Mouse (Mus musculus): ENCODE results near the gene Afap1. TPM values are rescaled to one million over a fixed set of nuclear protein-coding genes. Genes with fewer than 3 reads are reported as not detected.

The Afap1 gene
- polyA plus RNA-seq, 1 experiment from 2014 or later = 21.6 TPM

DNA sequence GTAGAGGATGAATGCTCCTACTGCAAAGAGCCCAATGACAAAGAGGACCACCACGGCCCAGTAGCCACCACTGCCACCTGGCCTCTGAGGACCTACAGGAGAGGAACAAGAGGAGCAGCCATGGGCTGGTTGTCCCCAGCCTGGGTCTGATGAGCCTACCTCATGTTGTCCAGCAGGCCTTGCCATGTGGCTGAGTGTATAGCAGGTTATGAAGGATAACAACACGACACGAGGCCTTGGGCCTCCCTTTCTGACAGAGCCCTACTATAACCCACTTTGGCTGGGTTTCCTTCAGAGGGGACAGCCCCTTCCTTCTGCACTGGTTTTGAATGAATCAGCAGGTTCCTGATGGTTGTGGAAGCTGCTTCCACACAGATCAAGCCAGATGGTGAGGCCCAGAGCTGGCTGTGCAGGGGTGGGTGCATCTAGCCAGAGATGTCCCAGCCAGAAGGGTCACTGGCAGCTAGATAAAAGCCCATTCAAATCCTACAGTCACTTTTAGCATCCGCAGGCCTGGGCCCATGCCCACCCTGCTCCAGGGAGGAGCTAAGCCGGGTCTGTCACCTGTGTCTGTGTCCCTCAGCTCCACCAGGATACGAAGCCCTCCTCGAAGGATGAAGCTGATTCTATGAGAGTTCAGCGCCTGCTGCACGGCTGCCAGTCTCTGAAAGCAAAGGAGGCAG is 131.0 kb downstream of the Afap1 start:
- H3K36me3 ChIP-seq = peaks cover 45% of the 10 kb centered on the region; the same call in 1 of the 2 replicates
- WGBS = 85% methylated on average over 9 of the region's 9 CpGs
- H3K9ac ChIP-seq = no peak overlapping the region
- no peak overlapping the region for H3K4me2 ChIP-seq
- no peak overlapping the region for H3K4me3 ChIP-seq
- ATAC-seq (ENCODE audit: insufficient number of reproducible peaks, low FRiP score, low TSS enrichment, low read depth) = no peak
- no peaks in the 10 kb centered on the region for H3K9me3 ChIP-seq
- peaks cover 5% of the 10 kb centered on the region; the same call in 1 of the 2 replicates for H3K4me1 ChIP-seq
- no peak overlapping the region for H3K27ac ChIP-seq
- no peaks in the 10 kb centered on the region for H3K27me3 ChIP-seq

DNA sequence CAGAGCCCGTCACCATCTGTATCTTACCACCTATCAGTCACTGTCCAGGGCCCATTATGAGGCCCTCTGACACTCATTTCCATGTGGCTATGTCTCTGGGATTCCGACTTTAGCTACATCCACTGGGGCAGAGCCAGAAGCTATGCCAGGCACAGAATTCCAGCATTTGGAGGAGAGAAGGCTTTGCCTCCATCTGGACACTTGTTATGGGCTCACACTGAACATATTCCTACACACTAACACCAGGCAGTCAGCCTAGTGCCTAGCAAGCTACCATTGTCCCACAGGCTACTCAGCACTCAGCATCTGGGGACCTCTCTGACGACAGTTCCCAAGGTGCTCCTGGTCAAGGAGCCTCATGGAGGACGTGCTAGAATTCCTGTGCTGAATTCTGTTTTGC is 132.0 kb downstream of the Afap1 start:
- no peak overlapping the region for H3K27ac ChIP-seq
- peaks cover 38% of the 10 kb centered on the region; the same call in 1 of the 2 replicates for H3K36me3 ChIP-seq
- ATAC-seq (ENCODE audit: insufficient number of reproducible peaks, low FRiP score, low TSS enrichment, low read depth) = no peak
- no peak overlapping the region for H3K9ac ChIP-seq
- H3K27me3 ChIP-seq = no peaks in the 10 kb centered on the region
- H3K4me2 ChIP-seq = no peak overlapping the region
- 69% methylated on average over 4 of the region's 4 CpGs for WGBS
- H3K4me1 ChIP-seq = peaks cover 5% of the 10 kb centered on the region; the same call in 1 of the 2 replicates
- H3K9me3 ChIP-seq = no peaks in the 10 kb centered on the region
- H3K4me3 ChIP-seq = no peak overlapping the region

DNA sequence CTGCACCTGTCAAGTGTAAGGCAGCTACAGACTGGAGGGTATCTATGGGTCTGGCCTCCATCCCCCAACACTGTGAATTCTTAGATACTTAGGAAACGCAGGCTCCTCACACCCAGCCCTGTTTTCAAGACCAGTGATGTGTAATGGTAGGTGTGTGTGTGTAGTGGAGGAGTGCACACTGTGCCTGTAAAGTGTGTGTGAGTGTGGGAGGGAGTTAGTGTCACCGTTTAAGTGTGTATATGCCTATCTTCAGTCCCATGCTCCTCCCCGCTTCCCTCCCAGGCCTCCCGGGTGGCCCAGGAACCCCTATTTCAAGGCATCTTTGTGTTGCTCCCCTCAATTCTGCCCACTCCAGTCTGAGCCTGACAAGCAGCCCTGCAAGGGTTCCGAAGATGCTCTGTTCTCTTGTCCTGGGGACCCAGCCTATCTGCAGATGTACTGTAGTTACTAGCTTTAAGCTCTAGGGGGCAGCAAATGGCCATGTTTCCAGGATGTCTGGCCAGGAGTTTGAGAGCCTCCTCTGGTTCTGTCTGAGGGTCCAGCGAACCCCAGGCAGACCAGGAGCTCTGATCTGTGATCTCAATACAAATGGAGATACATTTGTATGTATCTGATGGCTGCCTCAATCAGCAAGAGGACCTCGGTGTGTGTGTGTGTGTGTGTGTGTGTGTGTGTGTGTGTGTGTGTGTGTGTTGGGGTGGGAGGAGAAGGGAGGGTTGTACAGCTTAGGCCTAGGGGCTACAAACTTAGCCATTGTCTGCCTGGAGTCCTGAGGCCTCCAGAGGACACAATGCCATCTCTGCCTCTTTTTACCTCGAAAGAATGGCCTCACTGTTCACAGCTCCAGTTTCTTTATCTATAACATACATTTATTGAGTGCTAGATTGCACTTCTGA is 140.7 kb downstream of the Afap1 start:
- Histone ChIP-seq H3K4me1 (no peaks in the 10 kb centered on the region), H3K4me2 (no peak overlapping the region), H3K9ac (no peak overlapping the region), H3K36me3 (peaks cover 13% of the 10 kb centered on the region), H3K4me3 (no peak overlapping the region), H3K9me3 (no peaks in the 10 kb centered on the region), H3K27ac (no peak overlapping the region), H3K27me3 (0 out of 2 replicates have a peak, but pooled peaks cover 4% of the 10 kb centered on the region)
- ATAC-seq (ENCODE audit: insufficient number of reproducible peaks, low FRiP score, low TSS enrichment, low read depth) = no peak; the same call in 1 of the 2 replicates
- WGBS = 46% methylated on average over 8 of the region's 8 CpGs

DNA sequence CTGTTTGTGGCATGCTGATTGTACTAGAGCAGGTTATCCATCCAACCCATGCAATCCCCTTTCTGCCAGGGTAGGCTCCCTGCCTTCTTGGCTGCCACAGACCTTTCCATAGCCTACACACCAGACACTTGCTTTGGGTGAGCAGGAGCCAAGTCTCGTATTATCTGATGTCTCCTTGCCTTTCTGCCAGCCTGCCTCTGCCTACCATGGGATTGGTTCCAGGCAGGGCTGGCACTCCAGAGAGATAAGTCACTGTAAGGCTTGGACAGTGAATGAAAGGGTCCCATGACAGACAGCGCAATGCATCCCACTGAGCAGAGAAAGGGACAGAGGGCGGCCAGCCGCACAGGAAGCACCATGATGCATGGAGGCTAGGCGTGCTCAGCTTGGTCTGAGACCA is 146.5 kb downstream of the Afap1 start:
- no peak overlapping the region for H3K9ac ChIP-seq
- WGBS = 93% methylated on average over 5 of the region's 5 CpGs

DNA sequence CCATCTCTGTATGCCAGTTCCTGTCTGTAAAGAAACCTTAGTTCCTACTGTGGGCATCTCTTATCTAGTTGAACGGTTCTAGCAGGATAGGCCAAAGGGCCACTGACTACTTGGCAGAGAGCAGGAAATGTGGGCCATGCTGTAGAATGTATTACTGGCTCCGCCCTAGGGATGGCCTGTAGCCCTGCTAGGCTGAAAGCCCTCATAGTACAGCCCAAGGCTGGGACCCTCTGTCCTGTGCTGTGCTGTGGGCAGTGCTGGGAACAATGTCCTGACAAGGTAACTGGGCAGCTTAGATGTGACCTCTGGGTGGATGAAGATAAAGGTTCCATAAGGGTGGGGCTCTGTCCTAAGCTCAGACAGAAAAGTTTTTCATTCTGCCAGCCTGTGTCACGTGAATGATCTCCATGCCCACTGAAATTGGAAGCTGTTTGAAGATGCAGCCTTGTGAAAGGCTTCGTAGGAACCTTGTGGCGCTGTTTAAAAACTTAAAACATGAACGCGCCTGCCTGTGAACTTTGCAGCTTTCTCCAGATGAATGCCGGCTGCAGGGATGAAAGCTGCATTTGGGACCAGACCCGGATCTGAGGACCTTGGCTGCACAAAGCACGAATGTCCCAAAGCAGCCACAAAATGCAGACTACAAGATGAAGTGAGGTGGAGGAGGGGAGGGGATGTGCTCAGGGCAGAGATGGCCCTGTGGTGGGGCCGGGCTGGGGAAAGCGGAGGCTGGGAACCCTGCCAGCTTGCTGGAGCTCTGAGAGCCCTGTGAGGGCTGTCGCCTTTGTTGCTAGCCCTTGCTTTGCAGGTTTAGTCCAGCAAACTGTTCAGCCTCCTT is 147.5 kb downstream of the Afap1 start:
- Histone ChIP-seq H3K27ac (peak overlapping the region; percentile 67), H3K4me2 (no peak overlapping the region), H3K27me3 (no peaks in the 10 kb centered on the region), H3K9me3 (no peaks in the 10 kb centered on the region), H3K9ac (no peak overlapping the region), H3K4me1 (peaks cover 20% of the 10 kb centered on the region), H3K4me3 (no peak overlapping the region), H3K36me3 (peaks cover 15% of the 10 kb centered on the region)
- ATAC-seq (ENCODE audit: insufficient number of reproducible peaks, low FRiP score, low TSS enrichment, low read depth) = no peak; the same call in 1 of the 2 replicates
- 44% methylated on average over 13 of the region's 13 CpGs for WGBS

More for the DNA sequence above, 146.5 kb downstream of the Afap1 start:
- Histone ChIP-seq H3K4me3 (no peak overlapping the region), H3K36me3 (peaks cover 15% of the 10 kb centered on the region), H3K4me2 (no peak overlapping the region), H3K4me1 (peaks cover 20% of the 10 kb centered on the region), H3K27me3 (no peaks in the 10 kb centered on the region), H3K9me3 (no peaks in the 10 kb centered on the region), H3K27ac (no peak overlapping the region)
- ATAC-seq (ENCODE audit: insufficient number of reproducible peaks, low FRiP score, low TSS enrichment, low read depth) = no peak

DNA sequence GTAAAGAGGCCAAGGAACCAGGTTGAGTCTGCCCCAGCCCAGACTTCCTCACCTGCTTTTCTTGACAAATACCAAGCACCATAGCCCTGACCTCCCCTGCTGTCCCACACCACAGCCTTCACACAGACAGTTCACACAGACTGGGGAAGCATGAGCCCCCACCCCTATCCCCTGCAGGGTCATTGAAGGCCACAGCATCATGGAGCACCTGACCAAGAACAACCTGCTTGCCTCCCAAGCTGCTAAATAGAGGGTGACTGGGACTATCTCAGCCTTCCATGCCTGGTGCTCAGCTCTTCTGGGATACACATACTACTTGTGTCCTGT is 148.1 kb downstream of the Afap1 start:
- H3K4me3 ChIP-seq = no peak overlapping the region
- peak overlapping the region; percentile 67 for H3K27ac ChIP-seq
- no peaks in the 10 kb centered on the region for H3K9me3 ChIP-seq
- no peak for ATAC-seq (ENCODE audit: insufficient number of reproducible peaks, low FRiP score, low TSS enrichment, low read depth)
- H3K4me2 ChIP-seq = no peak overlapping the region
- H3K4me1 ChIP-seq = peaks cover 20% of the 10 kb centered on the region
- H3K9ac ChIP-seq = no peak overlapping the region
- no peaks in the 10 kb centered on the region for H3K27me3 ChIP-seq
- peaks cover 15% of the 10 kb centered on the region for H3K36me3 ChIP-seq

DNA sequence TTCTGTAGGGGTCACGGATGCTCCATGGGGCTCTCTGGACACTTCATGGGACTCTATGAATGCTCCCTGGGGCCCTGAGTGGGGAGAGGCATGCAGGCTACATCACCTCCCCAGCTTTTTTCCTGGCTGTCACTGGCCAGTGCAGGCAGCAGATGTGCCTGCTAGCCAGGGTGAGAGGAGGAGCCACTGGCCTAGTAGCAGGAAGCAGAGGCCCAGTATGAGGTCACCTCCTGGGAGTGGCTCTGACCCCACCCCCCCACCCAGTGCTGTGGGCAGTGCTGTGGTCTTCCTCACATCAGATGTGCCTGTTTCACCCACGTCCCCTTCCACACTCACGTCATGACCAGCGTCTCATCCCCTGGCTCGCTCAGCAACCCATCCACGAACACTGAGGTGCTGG is 148.6 kb downstream of the Afap1 start:
- ATAC-seq (ENCODE audit: insufficient number of reproducible peaks, low FRiP score, low TSS enrichment, low read depth) = no peak
- Histone ChIP-seq H3K9ac (no peak overlapping the region), H3K27ac (peak overlapping the region; percentile 67; the same call in 1 of the 2 replicates), H3K27me3 (no peaks in the 10 kb centered on the region), H3K9me3 (no peaks in the 10 kb centered on the region), H3K4me3 (no peak overlapping the region), H3K36me3 (peaks cover 15% of the 10 kb centered on the region), H3K4me2 (no peak overlapping the region), H3K4me1 (peaks cover 20% of the 10 kb centered on the region)
- 78% methylated on average over 6 of the region's 6 CpGs for WGBS

DNA sequence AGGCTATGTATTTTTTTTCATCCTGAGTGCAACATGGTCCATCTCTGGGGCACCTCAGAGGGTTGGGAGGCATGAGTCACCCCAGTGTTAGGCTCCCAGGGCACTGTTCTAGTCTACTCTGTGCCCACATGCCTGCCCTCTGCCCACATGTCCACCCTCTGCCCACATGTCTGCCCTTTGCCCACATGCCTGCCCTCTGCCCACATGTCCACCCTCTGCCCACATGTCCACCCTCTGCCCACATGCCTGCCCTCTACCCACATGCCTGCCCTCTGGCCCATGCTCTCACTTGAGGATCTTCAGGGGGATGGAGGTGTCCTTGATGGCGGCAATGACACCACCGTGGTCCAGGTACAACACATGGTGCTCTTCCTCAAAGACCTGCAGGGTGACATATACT is 150.0 kb downstream of the Afap1 start:
- no peak for ATAC-seq (ENCODE audit: insufficient number of reproducible peaks, low FRiP score, low TSS enrichment, low read depth)
- Histone ChIP-seq H3K27me3 (no peaks in the 10 kb centered on the region), H3K27ac (no peak overlapping the region), H3K36me3 (peaks cover 9% of the 10 kb centered on the region), H3K4me2 (no peak overlapping the region), H3K9me3 (no peaks in the 10 kb centered on the region), H3K9ac (no peak overlapping the region), H3K4me1 (peaks cover 20% of the 10 kb centered on the region), H3K4me3 (no peak overlapping the region)
- WGBS = 94% methylated on average over 2 of the region's 2 CpGs

Other genes with a start within 250 kb of the Afap1 start
- 72.3 and 92.9 TPM in 2 replicates for gene Htra3, start 213.5 kb upstream of the Afap1 start, polyA plus RNA-seq (2015; fragmentation: Nextera tagmentation; extraction: Ambion mirVana)
- gene Sh3tc1, start 153.3 kb upstream of the Afap1 start, polyA plus RNA-seq (2015; fragmentation: Nextera tagmentation; extraction: Ambion mirVana) = 6.6 and 7.3 TPM in 2 replicates
- gene Ablim2, start 135.4 kb upstream of the Afap1 start, polyA plus RNA-seq (2015; fragmentation: Nextera tagmentation; extraction: Ambion mirVana) = 2.7 and 5.7 TPM in 2 replicates

Measured in limb, embryonic 15.5 days (tissue).